Mouse (Mus musculus) embryo, embryonic 10 days (tissue): ENCODE data around the gene Tcaf2.

Experiments used
- DNase-seq: peaks from one replicate; pipeline ENCODE4 v3.0.0-alpha.2; 2015; ENCODE audit warnings: low spot score

Tcaf2 gene

DNA sequence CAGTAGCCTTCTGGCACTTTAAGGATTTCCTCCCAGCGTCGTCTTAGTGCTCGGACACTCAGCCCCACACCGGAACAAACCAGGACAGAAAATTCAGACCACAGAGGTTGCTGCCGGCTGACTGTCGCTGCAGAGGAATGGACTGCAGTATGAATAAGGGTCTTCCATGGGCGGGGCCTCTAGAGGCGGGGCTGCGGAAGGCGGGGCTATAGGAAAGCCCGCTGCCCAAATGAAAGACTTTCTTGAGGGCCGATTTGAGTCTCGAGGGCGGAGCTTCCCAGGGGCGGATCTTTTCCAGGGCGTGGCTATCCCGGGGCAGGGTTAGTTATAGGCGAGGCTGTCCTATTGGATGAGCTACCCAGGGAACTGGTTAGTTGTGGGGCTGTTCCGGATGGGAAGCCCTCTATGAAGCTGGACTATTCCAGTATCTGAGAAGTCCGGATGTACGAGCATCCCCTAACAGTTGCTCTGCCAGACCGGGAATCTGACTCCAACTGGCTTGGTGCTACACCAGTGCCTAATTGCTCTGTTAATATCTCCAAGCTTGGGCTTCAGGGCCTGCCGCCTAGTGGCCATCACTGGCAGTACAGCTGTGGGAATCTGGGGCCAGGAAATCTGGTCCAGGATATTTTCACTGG, at the start of gene Tcaf2:
Gene Tcaf2, minus strand, starts transcription at position 343 of the 638 bp plus-strand sequence.
- peak; percentile 88 for DNase-seq

DNA sequence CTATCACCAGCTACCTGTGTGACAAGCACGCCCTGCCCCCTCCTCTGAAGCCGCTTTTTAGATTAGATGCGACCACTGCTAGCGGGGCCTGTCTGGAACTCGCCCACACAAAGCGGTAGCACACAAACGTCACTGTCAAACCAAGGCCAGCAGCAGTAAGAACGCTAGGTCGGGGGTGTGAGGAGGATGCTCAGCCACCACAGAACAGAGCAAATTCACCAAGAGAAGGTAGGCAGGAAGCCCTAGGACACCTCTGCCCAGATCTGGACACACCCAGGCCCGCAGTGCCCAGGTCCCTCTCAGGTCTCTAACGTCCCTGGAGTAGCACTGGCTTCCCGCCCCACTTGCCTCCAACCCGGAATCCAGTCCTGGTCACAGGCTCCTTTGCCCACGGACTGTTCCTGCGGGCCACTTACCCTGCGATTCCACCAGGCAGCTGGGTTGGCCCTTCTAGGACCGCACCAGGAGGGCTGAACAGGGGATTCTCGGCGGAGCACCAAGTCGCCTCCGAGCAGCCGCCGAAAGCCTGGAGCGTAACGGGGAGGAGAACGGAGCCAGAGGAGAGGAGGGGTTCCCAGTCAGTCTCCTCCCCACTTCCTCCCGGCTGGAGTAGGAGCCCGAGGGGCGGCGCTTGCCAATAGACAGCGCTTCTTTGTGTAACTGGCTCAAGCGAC, 47.6 kb upstream of the Tcaf2 start:
- DNase-seq, result peak; percentile 87

DNA sequence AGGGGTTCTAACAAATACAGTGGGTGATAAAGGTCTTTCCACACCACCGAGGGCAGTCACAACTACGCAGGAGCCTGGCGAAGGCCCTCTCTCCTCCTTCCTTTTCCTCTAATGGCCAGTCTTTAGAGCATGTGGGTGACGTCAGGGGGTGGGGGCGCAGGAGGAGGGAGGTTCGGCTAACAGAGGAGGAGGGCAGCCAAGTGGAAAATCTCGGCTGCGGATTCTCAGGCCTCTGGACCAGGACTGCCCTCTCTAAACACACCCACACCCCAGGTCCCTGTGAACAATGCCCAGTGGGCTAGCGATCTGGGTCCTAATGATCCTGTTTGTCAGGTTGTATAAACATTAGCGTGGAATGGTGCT, 47.1 kb upstream of the Tcaf2 start:
- DNase-seq, result peak; percentile 77

DNA sequence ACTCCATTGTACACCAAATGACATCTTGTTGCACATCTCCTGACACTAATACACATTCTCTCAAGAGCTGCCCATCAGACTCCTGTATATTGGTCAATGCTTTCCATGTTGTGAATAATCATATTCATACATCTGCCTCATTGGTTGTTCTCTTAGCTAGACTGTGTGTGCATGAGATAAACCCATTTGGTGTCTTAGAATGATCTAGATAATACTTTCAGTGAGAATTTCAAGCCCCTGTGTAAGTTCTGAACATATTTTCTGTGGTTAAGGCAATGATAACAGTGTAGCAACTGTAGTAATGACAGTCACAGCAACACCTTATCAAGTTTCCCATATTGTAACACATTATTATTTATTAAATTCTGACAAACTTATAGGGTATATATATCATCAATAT, 44.7 kb upstream of the Tcaf2 start:
- no peak for DNase-seq

DNA sequence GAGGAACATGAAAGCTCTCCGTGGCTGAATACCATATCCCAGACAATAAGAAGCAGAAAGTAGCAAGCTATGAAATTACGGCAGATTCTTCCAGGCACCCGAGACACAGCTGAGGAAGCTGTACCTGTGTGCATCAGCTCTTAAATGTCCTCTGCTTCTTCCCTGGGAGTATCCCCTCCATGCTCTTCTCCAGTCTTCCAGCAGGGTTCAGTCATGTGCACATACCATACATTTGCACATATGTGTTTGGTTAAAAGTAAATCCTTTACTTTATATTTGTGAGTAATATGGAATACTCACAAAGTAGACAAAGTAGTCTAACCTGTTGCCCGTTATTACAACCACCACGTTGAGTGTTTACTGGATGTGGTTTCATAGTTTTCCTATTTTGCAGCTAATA, 42.9 kb upstream of the Tcaf2 start:
- DNase-seq, result no peak

DNA sequence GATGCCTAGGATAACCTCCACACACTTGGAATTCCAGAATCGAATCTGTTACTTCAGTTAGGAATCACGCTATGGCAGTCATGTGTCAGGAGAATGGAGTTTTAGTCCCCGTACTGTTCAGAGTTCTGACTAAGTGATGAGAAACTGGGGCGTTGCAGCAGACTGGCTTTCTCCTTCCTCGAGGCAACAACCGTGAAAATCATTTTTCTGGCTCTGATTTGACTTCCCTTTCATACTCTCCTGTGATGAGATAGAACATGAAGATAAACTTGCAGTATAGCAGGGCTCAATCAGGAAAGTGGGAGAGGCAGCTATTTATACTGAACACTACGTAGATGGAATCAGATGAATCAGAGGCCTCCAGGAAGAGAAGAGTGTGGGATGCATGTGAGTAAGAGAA, 35.0 kb upstream of the Tcaf2 start:
- no peak for DNase-seq

DNA sequence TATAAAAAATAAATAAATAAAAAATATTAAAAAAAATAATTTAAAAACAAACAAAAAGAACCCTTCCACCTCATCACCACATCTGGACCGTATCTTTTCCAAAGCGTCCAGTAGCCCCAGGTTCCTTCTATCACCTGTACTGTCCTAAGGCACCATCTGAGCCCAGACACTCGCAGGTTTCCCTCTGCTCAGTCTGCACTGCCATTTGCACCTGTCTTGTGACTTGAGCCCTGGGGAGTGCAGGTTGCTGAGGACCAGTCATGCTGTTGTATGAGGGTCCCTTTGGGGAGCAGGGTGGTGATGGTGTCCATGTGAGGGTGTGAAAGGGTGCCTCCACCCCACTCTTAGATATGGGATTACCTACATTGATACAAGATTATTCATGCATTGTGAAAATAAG, 31.0 kb upstream of the Tcaf2 start:
- DNase-seq, result no peak

DNA sequence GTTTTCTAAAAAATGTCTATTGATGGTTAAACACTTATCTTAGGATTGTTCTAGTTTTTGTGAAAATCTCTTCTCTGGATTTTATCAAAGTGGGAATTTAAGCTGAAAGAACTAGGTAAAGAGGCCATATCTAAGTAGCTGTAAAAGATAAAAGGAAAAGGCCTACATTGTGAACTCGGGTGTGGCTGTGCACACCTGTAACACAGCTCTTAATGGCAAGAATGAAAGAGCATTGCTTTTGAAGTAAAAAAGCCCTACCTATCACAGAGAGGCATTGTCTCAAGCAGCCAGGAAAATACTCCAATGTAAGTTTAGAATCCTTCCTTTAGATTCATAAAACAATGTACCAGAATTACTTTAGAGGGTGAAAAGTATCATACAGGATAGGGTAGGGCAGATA, 26.7 kb upstream of the Tcaf2 start:
- no peak for DNase-seq

DNA sequence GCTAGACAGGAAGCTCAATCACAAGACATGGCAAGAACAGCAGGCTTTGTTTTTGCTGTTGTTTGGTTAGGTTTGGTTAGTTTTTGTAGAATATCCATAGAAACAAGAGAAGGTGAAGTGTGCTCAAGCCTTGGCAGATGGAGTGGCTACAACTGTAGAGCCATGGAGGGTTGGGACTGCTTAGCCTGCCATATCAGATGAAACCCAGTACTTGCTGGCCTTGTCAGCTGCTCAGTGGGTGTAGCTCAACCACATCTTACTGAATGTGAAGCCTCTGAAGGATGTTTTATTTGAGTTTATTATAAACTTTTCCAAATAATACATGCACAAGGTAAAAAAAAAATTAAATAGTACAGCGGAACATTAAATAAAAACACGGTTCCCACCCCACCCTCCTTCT, 22.7 kb upstream of the Tcaf2 start:
- no peak for DNase-seq

DNA sequence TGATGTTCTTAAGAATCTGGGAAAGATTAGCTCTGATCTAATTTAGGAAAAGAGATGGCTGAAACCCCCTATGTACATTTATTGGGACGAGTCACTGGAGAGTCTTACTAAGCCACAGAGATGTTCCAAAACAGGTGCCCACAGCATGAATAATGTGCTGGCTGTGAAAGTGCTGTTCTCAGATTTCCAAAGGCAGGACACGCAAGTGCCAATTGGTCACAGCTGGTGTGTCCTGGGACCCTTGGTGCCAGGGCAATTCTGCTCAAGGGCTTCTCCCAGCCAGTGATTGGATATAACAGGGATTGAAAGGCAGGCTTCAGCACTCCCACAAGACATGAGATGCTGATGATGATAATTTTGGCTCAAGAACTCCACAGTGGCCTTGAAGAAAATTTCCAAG, 16.7 kb upstream of the Tcaf2 start:
- DNase-seq, result no peak

DNA sequence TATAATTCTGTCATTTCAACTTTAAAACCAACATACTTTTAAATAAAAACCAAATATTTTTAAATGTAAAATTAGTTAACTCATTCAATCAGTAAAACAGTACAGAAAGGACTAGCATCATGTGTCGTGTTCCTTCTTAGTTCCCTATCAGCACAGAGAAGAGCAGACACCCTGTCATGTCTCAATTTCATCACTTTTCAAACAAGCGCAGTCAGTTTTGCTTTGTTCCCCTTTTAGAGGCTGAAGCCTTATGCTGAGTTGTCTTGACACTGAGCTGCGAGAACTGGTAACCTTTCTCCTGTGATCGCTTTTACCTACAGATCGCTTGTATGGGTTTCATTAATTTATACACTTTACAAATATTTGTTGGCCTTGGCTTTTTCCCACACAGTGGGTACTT, 10.7 kb downstream of the Tcaf2 start:
- DNase-seq, result no peak

DNA sequence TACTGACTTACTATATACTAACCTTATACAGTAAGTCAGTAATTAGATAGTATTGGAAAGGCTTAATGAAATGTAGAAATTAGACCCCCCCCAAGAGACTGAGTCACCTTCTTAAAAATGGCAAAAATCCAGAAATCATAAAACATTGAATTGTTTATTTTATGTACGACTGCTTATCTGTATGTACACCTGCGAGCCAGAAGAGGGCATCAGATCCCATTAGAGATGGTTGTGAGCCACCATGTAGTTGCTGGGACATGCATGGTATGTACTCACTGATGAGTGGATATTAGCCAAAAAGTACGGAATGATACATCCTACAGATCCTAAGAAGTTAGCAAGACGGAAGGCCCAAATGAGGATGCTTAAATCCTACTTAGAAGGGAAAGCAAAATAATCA, 13.7 kb downstream of the Tcaf2 start:
- no peak for DNase-seq

DNA sequence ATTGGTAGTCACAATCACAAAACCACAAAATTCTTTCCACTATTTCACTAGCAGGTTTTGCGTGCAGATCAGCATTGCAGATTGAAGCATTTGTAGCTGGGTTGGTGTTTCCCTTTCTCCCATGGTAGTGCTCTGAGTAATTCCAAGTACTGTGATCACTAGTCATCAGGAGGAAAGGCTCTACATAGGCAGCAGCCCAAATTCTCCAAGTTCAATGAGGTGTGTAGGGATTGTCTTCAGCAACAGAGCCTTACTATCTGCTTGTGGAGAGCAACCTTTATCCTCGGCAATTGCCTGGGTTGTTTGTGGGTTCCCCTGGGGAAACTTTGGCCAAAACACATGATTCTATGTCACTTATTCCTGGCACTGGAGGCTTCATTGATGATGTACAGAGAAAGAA, 28.1 kb downstream of the Tcaf2 start:
- DNase-seq, result no peak

DNA sequence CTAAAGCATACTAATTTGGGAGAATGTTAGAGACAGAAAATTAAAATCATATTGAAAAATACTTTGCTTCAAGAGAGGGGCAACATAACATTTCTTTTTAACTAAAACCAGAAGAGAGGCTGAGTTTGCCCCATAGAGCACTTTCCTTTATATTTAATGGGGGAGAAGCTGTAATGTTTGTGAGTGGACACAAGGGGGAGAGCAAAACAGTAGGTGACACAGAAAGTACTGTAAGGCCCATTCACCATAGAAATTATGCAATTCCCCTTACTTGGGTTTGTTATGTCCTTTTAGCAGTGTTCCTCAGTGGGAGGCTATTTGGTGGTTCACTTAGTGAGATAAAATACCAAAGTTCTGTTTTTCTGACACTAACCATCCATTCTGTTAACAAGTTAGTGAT, 32.8 kb downstream of the Tcaf2 start:
- DNase-seq, result peak; percentile 10

DNA sequence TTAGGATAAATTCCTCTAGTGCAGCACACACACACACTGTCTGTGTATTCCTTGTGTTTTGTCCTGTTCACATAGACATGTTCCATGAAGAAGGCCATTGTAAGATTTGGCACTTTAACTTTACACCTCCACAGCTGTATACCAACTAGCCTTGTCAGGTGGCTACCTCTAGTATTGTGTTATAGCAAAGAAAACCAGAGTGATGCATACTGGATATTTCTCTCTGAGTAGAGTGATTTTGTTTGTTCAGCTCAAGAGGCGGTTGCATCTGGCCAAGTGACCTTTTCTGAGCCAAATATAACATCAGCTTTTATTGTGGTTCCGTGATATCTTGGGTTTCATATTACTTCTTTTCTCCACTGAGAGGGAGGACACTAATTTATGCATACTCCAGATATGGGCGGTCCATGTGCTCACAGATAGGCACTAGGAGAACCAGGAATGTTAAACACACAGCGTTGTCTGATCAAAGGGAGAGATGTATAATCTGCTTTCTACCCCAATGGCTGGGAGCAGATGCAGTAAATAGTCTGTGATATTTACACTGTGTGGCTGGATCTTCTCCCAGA, 34.0 kb downstream of the Tcaf2 start:
- no peak for DNase-seq

DNA sequence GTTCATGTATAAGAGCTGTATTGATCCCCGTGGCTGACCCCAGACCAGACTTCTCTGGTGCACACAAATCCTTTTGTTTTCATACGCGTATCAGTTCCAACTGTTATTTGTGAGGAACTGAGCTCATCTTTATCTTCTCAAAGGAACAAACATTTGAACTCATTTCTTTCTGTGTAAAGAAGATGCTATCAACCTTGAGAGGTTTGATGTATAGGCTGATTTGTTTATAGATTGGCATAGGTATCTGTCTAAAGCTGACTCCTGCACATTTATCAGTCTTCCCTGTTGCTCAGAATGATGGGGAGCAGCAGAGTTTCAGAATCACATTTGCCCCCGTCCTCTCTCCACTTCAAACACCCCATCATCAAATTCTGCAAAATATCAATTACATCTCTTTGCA, 47.5 kb downstream of the Tcaf2 start, which contains the start of gene Tcaf3:
Gene Tcaf3, minus strand, starts transcription at position 101 of the 400 bp plus-strand sequence.
- no peak for DNase-seq

DNA sequence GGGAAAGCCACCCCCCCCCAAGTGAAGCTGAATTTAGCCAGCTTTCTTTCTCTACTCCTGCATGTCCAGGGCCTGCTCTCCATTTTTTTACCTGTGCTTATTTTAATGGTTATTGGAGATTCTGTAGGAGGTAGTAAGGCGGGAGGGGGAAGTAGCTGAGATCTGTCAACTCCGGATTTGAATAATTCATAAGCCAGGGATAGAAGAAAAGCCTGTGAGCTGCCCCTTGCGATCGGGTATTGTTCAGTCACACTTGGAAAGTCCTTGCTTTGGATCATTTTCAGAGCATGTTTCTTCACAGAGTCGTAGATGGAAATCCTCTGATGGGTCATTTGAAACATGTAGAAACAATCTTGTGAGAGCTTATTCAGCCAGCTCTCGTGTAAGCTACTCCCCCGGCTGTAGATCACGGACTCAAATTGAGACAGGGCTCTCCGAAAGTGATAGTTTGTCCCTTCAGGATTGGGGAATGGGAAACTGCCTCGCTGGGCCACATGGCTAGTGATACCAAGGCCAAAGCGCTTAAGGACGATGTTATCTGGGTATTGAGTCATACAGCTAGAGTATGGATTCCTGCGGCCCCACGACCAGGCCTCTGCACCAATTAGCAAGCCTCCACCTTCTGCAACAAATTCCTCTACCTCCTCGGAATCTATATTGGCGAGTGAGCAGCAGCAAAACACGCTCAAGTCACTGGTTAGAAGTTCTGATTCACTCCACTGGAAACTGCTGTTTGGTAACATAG, 51.7 kb downstream of the Tcaf2 start:
- no peak for DNase-seq

DNA sequence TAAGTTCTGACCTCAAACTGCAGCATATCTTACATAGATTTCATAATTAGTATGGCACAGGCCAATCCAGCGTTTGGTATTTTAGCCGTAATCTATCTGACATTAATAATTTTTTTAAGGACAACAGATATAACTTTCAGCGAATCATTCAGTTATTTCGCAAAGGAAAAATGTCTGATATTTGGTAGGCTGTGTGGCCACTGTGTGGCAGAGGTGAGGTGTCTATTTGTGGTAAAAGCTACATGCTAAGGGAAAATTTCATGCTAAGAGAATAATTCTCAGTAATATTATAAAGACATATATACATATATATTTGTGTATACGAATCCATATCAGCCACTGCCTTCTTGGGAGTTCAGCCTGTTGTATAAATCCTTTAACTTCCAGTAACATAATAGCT, 58.5 kb downstream of the Tcaf2 start:
- DNase-seq, result no peak

DNA sequence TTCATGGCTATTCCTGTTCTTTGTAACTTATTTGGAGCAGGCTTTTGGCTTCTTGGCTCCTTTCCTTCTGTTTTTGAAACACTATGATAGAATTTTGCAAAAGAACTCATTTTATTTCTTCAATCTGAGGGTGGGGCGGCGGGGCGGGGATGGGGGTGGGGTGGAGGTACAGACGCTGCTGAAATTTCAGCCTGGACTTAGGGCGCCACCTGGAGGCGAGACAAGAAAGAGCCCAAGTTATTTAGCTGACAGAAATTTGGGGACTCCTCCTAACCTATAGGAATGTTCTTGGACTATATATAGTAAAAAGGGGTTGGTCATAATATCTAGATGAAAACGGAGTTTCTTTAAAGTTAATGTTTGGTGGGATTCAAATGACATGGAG, 61.6 kb downstream of the Tcaf2 start:
- DNase-seq, result peak; percentile 65

DNA sequence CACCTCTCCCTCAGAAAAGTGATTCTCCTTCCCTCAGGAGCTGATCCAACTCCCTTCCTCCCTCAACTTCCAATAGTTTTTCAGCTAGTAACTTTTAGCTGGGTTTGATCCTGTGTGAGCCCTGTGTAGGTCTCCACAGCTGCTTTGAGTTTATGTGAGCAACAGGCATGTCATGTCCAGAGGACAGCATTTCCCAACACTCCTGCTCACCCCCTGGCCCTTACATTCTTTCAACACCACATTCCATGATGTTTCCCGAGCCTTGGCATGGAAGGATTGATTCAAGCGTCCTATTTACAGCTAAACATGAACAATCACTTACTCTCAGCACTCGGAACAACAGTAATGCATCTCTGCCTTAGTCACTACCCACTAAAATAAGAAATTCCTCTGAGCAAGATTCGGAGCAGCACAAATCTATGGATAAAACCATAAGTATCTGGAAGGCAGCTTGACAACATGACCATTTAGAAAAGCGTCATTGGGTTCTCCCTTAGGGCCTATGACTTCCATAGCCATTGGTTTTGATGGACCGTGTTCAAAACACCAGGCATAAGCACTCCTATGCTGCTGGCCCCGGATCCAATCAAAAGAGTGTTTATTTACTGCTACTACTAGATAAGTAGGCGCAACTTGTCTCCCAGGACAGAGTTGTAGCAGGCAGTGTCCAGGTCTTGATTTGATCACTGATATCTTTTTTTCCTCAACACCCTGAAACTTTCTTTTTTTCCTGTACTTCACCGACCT, 62.1 kb downstream of the Tcaf2 start:
- peak; percentile 13 for DNase-seq

DNA sequence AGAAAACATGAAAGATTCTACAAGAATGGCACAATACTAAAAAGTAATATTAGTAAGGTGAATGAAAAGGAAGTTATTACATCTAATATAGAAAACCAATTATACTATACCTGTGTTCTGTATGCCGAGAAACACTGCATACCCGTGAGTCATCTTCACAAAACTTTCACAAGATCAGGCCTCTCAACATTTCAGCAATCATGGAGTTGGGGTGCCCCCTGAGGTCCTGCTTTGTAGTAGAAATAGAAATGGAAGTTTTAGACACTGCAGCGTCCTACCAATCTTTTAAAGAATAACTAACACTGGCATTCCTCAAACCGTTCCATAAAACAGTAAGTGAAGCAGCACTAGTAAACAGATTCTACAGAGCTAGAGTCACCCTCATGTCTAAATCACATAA, 66.4 kb downstream of the Tcaf2 start:
- no peak for DNase-seq

DNA sequence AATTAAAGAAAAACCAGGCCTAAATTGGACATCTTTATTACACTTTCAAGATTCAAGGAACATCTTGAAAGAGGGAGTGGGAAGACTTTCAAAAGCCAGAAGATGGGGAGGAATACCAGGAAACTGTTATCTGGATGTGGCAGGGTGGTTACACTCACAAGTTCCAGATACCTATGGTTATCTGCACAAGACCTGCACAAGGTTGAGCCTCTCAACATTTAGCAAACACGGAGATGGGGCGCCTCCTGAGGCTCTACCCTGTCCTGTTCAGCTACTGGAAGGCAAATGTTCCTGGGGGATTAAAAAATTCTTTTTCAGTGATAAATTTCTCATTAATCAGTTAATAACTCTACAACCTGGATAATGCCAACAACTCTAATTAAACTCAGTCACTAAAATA, 67.6 kb downstream of the Tcaf2 start:
- DNase-seq, result no peak
